Mouse (Mus musculus): ENCODE measurements at regions not wholly inside any gene's neighbourhood (a gene's known extent, or its start where the extent isn't known, plus 50 kb on each side); places are given as distances from the start of the nearest gene placed in this dataset.

- Histone ChIP-seq H3K4me1 (ENCODE audit: control insufficient read depth, insufficient read depth) (peaks cover 8% of the 10 kb centered on the region; the same call in 1 of the 2 replicates), H3K4me2 (ENCODE audit: low read depth, low read length) (no peak overlapping the region), H3K9me3 (replicated peaks; ENCODE audit: control insufficient read depth, low read length) (no peaks in the 10 kb centered on the region), H3K27me3 (ENCODE audit: control insufficient read depth, insufficient read depth, low read length) (no peaks in the 10 kb centered on the region), H3K27ac (ENCODE audit: low read depth) (no peak overlapping the region), H3K4me3 (ENCODE audit: low read depth, low read length) (no peak overlapping the region), H3K9ac (replicated peaks; ENCODE audit: low read depth, low read length) (no peak overlapping the region), H3K36me3 (replicated peaks; ENCODE audit: control insufficient read depth, insufficient read depth, low read length) (no peaks in the 10 kb centered on the region)
- no peak for TF ChIP-seq EP300 (IDR thresholded peaks at IDR 0.05; ENCODE audit: low read depth)
- no peak for TF ChIP-seq CTCF (IDR thresholded peaks at IDR 0.05; ENCODE audit: low read depth)
- ATAC-seq (ENCODE audit: insufficient read depth, low read depth) (no peak), DNase-seq (ENCODE audit: low spot score) (peak; percentile 32)
- WGBS, result 38% methylated on average over 1 of the region's 1 CpGs
Observed at GRCm38 (mm10) chr16:24192013-24192412, 201.3 kb upstream of the Lpp start.

- H3K4me3 ChIP-seq (ENCODE audit: low read depth, low read length), result no peak overlapping the region
- 0 out of 2 replicates have a peak, but pooled peaks cover 22% of the 10 kb centered on the region for H3K4me1 ChIP-seq (ENCODE audit: control insufficient read depth, insufficient read depth)
- no peak overlapping the region for H3K9ac ChIP-seq (replicated peaks; ENCODE audit: low read depth, low read length)
- no peaks in the 10 kb centered on the region for H3K9me3 ChIP-seq (replicated peaks; ENCODE audit: control insufficient read depth, low read length)
- no peaks in the 10 kb centered on the region for H3K36me3 ChIP-seq (replicated peaks; ENCODE audit: control insufficient read depth, insufficient read depth, low read length)
- 25% methylated on average over 6 of the region's 6 CpGs for WGBS
- no peak overlapping the region for H3K4me2 ChIP-seq (ENCODE audit: low read depth, low read length)
- ATAC-seq (ENCODE audit: insufficient read depth, low read depth) (no peak), DNase-seq (ENCODE audit: low spot score) (no peak)
- H3K27ac ChIP-seq (ENCODE audit: low read depth), result no peak overlapping the region
- no peaks in the 10 kb centered on the region for H3K27me3 ChIP-seq (ENCODE audit: control insufficient read depth, insufficient read depth, low read length)
- TF ChIP-seq EP300 (IDR thresholded peaks at IDR 0.05; ENCODE audit: low read depth) (no peak), CTCF (IDR thresholded peaks at IDR 0.05; ENCODE audit: low read depth) (no peak)
Observed at GRCm38 (mm10) chr16:24187131-24187530, 198.5 kb upstream of the Bcl6 start.

- Histone ChIP-seq H3K9ac (replicated peaks; ENCODE audit: low read depth, low read length) (no peak overlapping the region), H3K4me2 (ENCODE audit: low read depth, low read length) (no peak overlapping the region), H3K27ac (ENCODE audit: low read depth) (no peak overlapping the region), H3K4me1 (ENCODE audit: control insufficient read depth, insufficient read depth) (0 out of 2 replicates have a peak, but pooled peaks cover 23% of the 10 kb centered on the region), H3K27me3 (ENCODE audit: control insufficient read depth, insufficient read depth, low read length) (no peaks in the 10 kb centered on the region), H3K36me3 (replicated peaks; ENCODE audit: control insufficient read depth, insufficient read depth, low read length) (no peaks in the 10 kb centered on the region), H3K4me3 (ENCODE audit: low read depth, low read length) (no peak overlapping the region), H3K9me3 (replicated peaks; ENCODE audit: control insufficient read depth, low read length) (no peaks in the 10 kb centered on the region)
- 61% methylated on average over 6 of the region's 6 CpGs for WGBS
- ATAC-seq (ENCODE audit: insufficient read depth, low read depth) (no peak), DNase-seq (ENCODE audit: low spot score) (no peak)
- no peak for TF ChIP-seq EP300 (IDR thresholded peaks at IDR 0.05; ENCODE audit: low read depth)
- TF ChIP-seq CTCF (IDR thresholded peaks at IDR 0.05; ENCODE audit: low read depth), result no peak
Observed at GRCm38 (mm10) chr16:24185989-24186388, 197.3 kb upstream of the Bcl6 start.

- Histone ChIP-seq H3K9me3 (replicated peaks; ENCODE audit: control insufficient read depth, low read length) (no peaks in the 10 kb centered on the region), H3K4me3 (ENCODE audit: low read depth, low read length) (no peak overlapping the region), H3K4me1 (ENCODE audit: control insufficient read depth, insufficient read depth) (peaks cover 32% of the 10 kb centered on the region), H3K4me2 (ENCODE audit: low read depth, low read length) (no peak overlapping the region), H3K27me3 (ENCODE audit: control insufficient read depth, insufficient read depth, low read length) (no peaks in the 10 kb centered on the region), H3K27ac (ENCODE audit: low read depth) (no peak overlapping the region), H3K36me3 (replicated peaks; ENCODE audit: control insufficient read depth, insufficient read depth, low read length) (no peaks in the 10 kb centered on the region), H3K9ac (replicated peaks; ENCODE audit: low read depth, low read length) (no peak overlapping the region)
- 89% methylated on average over 4 of the region's 4 CpGs for WGBS
- DNase-seq (ENCODE audit: low spot score) (no peak), ATAC-seq (ENCODE audit: insufficient read depth, low read depth) (no peak)
- TF ChIP-seq EP300 (IDR thresholded peaks at IDR 0.05; ENCODE audit: low read depth) (no peak), CTCF (IDR thresholded peaks at IDR 0.05; ENCODE audit: low read depth) (no peak)
Observed at GRCm38 (mm10) chr16:24184846-24185245, 196.2 kb upstream of the Bcl6 start.

- H3K4me1 ChIP-seq (ENCODE audit: control insufficient read depth, insufficient read depth), result peaks cover 32% of the 10 kb centered on the region
- no peaks in the 10 kb centered on the region for H3K9me3 ChIP-seq (replicated peaks; ENCODE audit: control insufficient read depth, low read length)
- no peak overlapping the region for H3K4me2 ChIP-seq (ENCODE audit: low read depth, low read length)
- 0 out of 2 replicates have a peak, but pooled peaks have one; percentile 55 for TF ChIP-seq EP300 (IDR thresholded peaks at IDR 0.05; ENCODE audit: low read depth)
- TF ChIP-seq CTCF (IDR thresholded peaks at IDR 0.05; ENCODE audit: low read depth), result no peak
- H3K9ac ChIP-seq (replicated peaks; ENCODE audit: low read depth, low read length), result no peak overlapping the region
- no peaks in the 10 kb centered on the region for H3K27me3 ChIP-seq (ENCODE audit: control insufficient read depth, insufficient read depth, low read length)
- no peaks in the 10 kb centered on the region for H3K36me3 ChIP-seq (replicated peaks; ENCODE audit: control insufficient read depth, insufficient read depth, low read length)
- 28% methylated on average over 3 of the region's 3 CpGs for WGBS
- no peak overlapping the region for H3K4me3 ChIP-seq (ENCODE audit: low read depth, low read length)
- H3K27ac ChIP-seq (ENCODE audit: low read depth), result peak overlapping the region; percentile 74
- peak; percentile 90 for ATAC-seq (ENCODE audit: insufficient read depth, low read depth)
- DNase-seq (ENCODE audit: low spot score), result peak; percentile 84
Observed at GRCm38 (mm10) chr16:24183216-24183615, 194.6 kb upstream of the Bcl6 start.

- DNase-seq (ENCODE audit: low spot score), result no peak
- Histone ChIP-seq H3K4me1 (ENCODE audit: control insufficient read depth, insufficient read depth) (peaks cover 30% of the 10 kb centered on the region), H3K27ac (ENCODE audit: low read depth) (no peak overlapping the region), H3K4me2 (ENCODE audit: low read depth, low read length) (no peak overlapping the region), H3K9ac (replicated peaks; ENCODE audit: low read depth, low read length) (no peak overlapping the region), H3K4me3 (ENCODE audit: low read depth, low read length) (no peak overlapping the region), H3K27me3 (ENCODE audit: control insufficient read depth, insufficient read depth, low read length) (no peaks in the 10 kb centered on the region), H3K36me3 (replicated peaks; ENCODE audit: control insufficient read depth, insufficient read depth, low read length) (no peaks in the 10 kb centered on the region), H3K9me3 (replicated peaks; ENCODE audit: control insufficient read depth, low read length) (no peaks in the 10 kb centered on the region)
- no peak for ATAC-seq (ENCODE audit: insufficient read depth, low read depth)
- 79% methylated on average over 3 of the region's 3 CpGs for WGBS
- TF ChIP-seq EP300 (IDR thresholded peaks at IDR 0.05; ENCODE audit: low read depth) (no peak), CTCF (IDR thresholded peaks at IDR 0.05; ENCODE audit: low read depth) (no peak)
Observed at GRCm38 (mm10) chr16:24181388-24181787, 192.7 kb upstream of the Bcl6 start.

All from heart, postnatal 0 days (tissue).